Mouse (Mus musculus) kidney, postnatal 36 days (tissue): ENCODE measurements around the gene Krt9.
A peak's percentile ranks its signal among the peaks of the same experiment; 100 is the strongest.
"Not testable (repeated sequence)": the region's sequence is repeated elsewhere in the genome, so short reads cannot be mapped to it uniquely, and the experiment has no call there.

Source experiments
- DNase-seq, 2 experiments: peaks; one replicate each; pipeline ENCODE4 v3.0.0; 2021 to 2022; ENCODE audit warnings: mixed read lengths in 2 of 2

Gene Krt9

GRCm38 (mm10) chr11:100192992-100193391, at the start of gene Krt9:
TSS of gene Krt9 (minus strand) at chr11:100193246.
- DNase-seq: no peak

- not testable (repeated sequence) for DNase-seq
Measured at GRCm38 (mm10) chr11:100240272-100240671, 47.2 kb upstream of the Krt9 start.

- DNase-seq: no peak
Measured at GRCm38 (mm10) chr11:100221741-100222140, 28.7 kb upstream of the Krt9 start.

- DNase-seq: no peak
Measured at GRCm38 (mm10) chr11:100219304-100219703, 26.3 kb upstream of the Krt9 start.

- no peak for DNase-seq
Measured at GRCm38 (mm10) chr11:100208542-100208941, 15.5 kb upstream of the Krt9 start.

- no peak for DNase-seq
Measured at GRCm38 (mm10) chr11:100207498-100207897, 14.5 kb upstream of the Krt9 start, which contains the start of gene Krt14. TSS of gene Krt14 (minus strand) at chr11:100207548.

- DNase-seq: peak; percentile 7 to 64
Measured at GRCm38 (mm10) chr11:100203448-100203847, 10.4 kb upstream of the Krt9 start.

- DNase-seq: no peak
Measured at GRCm38 (mm10) chr11:100202906-100203305, 9.9 kb upstream of the Krt9 start.

- peak in 1 of 2 experiments; percentile 6 for DNase-seq
Measured at GRCm38 (mm10) chr11:100200104-100200820, 7.2 kb upstream of the Krt9 start.

GRCm38 (mm10) chr11:100198666-100199065, 5.6 kb upstream of the Krt9 start:
- peak in 1 of 2 experiments; percentile 3 for DNase-seq

GRCm38 (mm10) chr11:100191820-100192219, 1.2 kb downstream of the Krt9 start:
- DNase-seq: no peak

- DNase-seq: no peak
Measured at GRCm38 (mm10) chr11:100186736-100187135, 6.3 kb downstream of the Krt9 start.

- no peak for DNase-seq
Measured at GRCm38 (mm10) chr11:100181725-100182124, 11.3 kb downstream of the Krt9 start.

- no peak for DNase-seq
Measured at GRCm38 (mm10) chr11:100179260-100179659, 13.8 kb downstream of the Krt9 start.

GRCm38 (mm10) chr11:100178307-100178706, 14.7 kb downstream of the Krt9 start:
- no peak for DNase-seq

GRCm38 (mm10) chr11:100176791-100177190, 16.3 kb downstream of the Krt9 start:
- DNase-seq: no peak

- peak; percentile 55 to 84 for DNase-seq
Measured at GRCm38 (mm10) chr11:100168765-100169762, 24.0 kb downstream of the Krt9 start.

- DNase-seq: peak in 1 of 2 experiments; percentile 19
Measured at GRCm38 (mm10) chr11:100168071-100168470, 25.0 kb downstream of the Krt9 start.

- DNase-seq: peak; percentile 10 to 44
Measured at GRCm38 (mm10) chr11:100164392-100164791, 28.7 kb downstream of the Krt9 start.

GRCm38 (mm10) chr11:100157908-100158477, 35.1 kb downstream of the Krt9 start:
- DNase-seq: no peak

GRCm38 (mm10) chr11:100157331-100157730, 35.7 kb downstream of the Krt9 start:
- DNase-seq: no peak

GRCm38 (mm10) chr11:100155497-100156255, 37.4 kb downstream of the Krt9 start:
- no peak for DNase-seq
